Mouse (Mus musculus): ENCODE results near the gene Strada. TPM values are rescaled to one million over a fixed set of nuclear protein-coding genes. Genes with fewer than 3 reads are reported as not detected.
A peak's percentile ranks its signal among the peaks of the same experiment; 100 is the strongest.

Gene Strada
- total and polyA plus RNA-seq, 2 experiments from 2014 or later: 21.2 to 31.2 TPM

GRCm38 (mm10) chr11:106193371-106194154 lies 8.4 kb downstream of the Strada start:
- H3K36me3 ChIP-seq (ENCODE audit: insufficient read depth, low read length): peaks cover 8% of the 10 kb centered on the region
- H3K9me3 ChIP-seq (ENCODE audit: low read length): no peaks in the 10 kb centered on the region
- no peak for TF ChIP-seq CTCF (IDR thresholded peaks at IDR 0.05)
- peak; percentile 95 for ATAC-seq (ENCODE audit: low FRiP score)
- H3K4me3 ChIP-seq (ENCODE audit: low read depth, low read length): peak overlapping the region; percentile 75
- H3K4me1 ChIP-seq (ENCODE audit: insufficient read depth, low read length): no peaks in the 10 kb centered on the region
- peak overlapping the region; percentile 80 for H3K27ac ChIP-seq (ENCODE audit: low read depth, low read length)
- 1% methylated on average over 44 of the region's 44 CpGs for WGBS
- peak overlapping the region; percentile 73 for H3K9ac ChIP-seq (replicated peaks; ENCODE audit: low read length, poor library complexity, severe bottlenecking)
- H3K27me3 ChIP-seq (ENCODE audit: insufficient read depth, low read length): no peaks in the 10 kb centered on the region
- peak overlapping the region; percentile 74 for H3K4me2 ChIP-seq (ENCODE audit: low read depth, low read length, poor library complexity, severe bottlenecking)
- peak; percentile 96 for DNase-seq (ENCODE audit: low spot score)

- DNase-seq (ENCODE audit: low spot score): no peak
- Histone ChIP-seq H3K4me3 (ENCODE audit: low read depth, low read length) (peak overlapping the region; percentile 75), H3K27me3 (ENCODE audit: insufficient read depth, low read length) (no peaks in the 10 kb centered on the region), H3K27ac (ENCODE audit: low read depth, low read length) (peak overlapping the region; percentile 80), H3K4me2 (ENCODE audit: low read depth, low read length, poor library complexity, severe bottlenecking) (peak overlapping the region; percentile 74), H3K36me3 (ENCODE audit: insufficient read depth, low read length) (peaks cover under 1% of the 10 kb centered on the region; the same call in 1 of the 2 replicates), H3K9me3 (ENCODE audit: low read length) (no peaks in the 10 kb centered on the region), H3K4me1 (ENCODE audit: insufficient read depth, low read length) (no peaks in the 10 kb centered on the region), H3K9ac (replicated peaks; ENCODE audit: low read length, poor library complexity, severe bottlenecking) (peak overlapping the region; percentile 73)
- 14% methylated on average over 19 of the region's 19 CpGs for whole genome bisulfite sequencing
- ATAC-seq (ENCODE audit: low FRiP score): 0 out of 2 replicates have a peak, but pooled peaks have one; percentile 36
- TF ChIP-seq CTCF (IDR thresholded peaks at IDR 0.05): peak; percentile 40; the same call in 1 of the 2 replicates
Observed at GRCm38 (mm10) chr11:106192657-106193370, 9.2 kb downstream of the Strada start.

- Histone ChIP-seq H3K4me3 (ENCODE audit: low read depth, low read length) (peak overlapping the region; percentile 75), H3K27ac (ENCODE audit: low read depth, low read length) (no peak overlapping the region), H3K27me3 (ENCODE audit: insufficient read depth, low read length) (no peaks in the 10 kb centered on the region), H3K9me3 (ENCODE audit: low read length) (no peaks in the 10 kb centered on the region), H3K9ac (replicated peaks; ENCODE audit: low read length, poor library complexity, severe bottlenecking) (no peak overlapping the region), H3K4me2 (ENCODE audit: low read depth, low read length, poor library complexity, severe bottlenecking) (peak overlapping the region; percentile 74), H3K4me1 (ENCODE audit: insufficient read depth, low read length) (no peaks in the 10 kb centered on the region), H3K36me3 (ENCODE audit: insufficient read depth, low read length) (no peaks in the 10 kb centered on the region; the same call in 1 of the 2 replicates)
- no peak for DNase-seq (ENCODE audit: low spot score)
- WGBS: 88% methylated on average over 5 of the region's 5 CpGs
- no peak for TF ChIP-seq CTCF (IDR thresholded peaks at IDR 0.05)
- no peak for ATAC-seq (ENCODE audit: low FRiP score)
Observed at GRCm38 (mm10) chr11:106192241-106192640, 9.7 kb downstream of the Strada start.

GRCm38 (mm10) chr11:106191716-106192115 lies 10.3 kb downstream of the Strada start:
- no peaks in the 10 kb centered on the region; the same call in 1 of the 2 replicates for H3K36me3 ChIP-seq (ENCODE audit: insufficient read depth, low read length)
- no peak overlapping the region for H3K4me3 ChIP-seq (ENCODE audit: low read depth, low read length)
- H3K27me3 ChIP-seq (ENCODE audit: insufficient read depth, low read length): no peaks in the 10 kb centered on the region
- WGBS: 96% methylated on average over 3 of the region's 3 CpGs
- no peak overlapping the region for H3K27ac ChIP-seq (ENCODE audit: low read depth, low read length)
- ATAC-seq (ENCODE audit: low FRiP score) (no peak), DNase-seq (ENCODE audit: low spot score) (no peak)
- no peak overlapping the region for H3K4me2 ChIP-seq (ENCODE audit: low read depth, low read length, poor library complexity, severe bottlenecking)
- H3K9me3 ChIP-seq (ENCODE audit: low read length): no peaks in the 10 kb centered on the region
- no peak for TF ChIP-seq CTCF (IDR thresholded peaks at IDR 0.05)
- H3K4me1 ChIP-seq (ENCODE audit: insufficient read depth, low read length): no peaks in the 10 kb centered on the region
- no peak overlapping the region for H3K9ac ChIP-seq (replicated peaks; ENCODE audit: low read length, poor library complexity, severe bottlenecking)

- Histone ChIP-seq H3K9ac (replicated peaks; ENCODE audit: low read length, poor library complexity, severe bottlenecking) (no peak overlapping the region), H3K36me3 (ENCODE audit: insufficient read depth, low read length) (peaks cover 9% of the 10 kb centered on the region), H3K9me3 (ENCODE audit: low read length) (no peaks in the 10 kb centered on the region), H3K27ac (ENCODE audit: low read depth, low read length) (no peak overlapping the region), H3K4me3 (ENCODE audit: low read depth, low read length) (no peak overlapping the region), H3K4me2 (ENCODE audit: low read depth, low read length, poor library complexity, severe bottlenecking) (no peak overlapping the region), H3K4me1 (ENCODE audit: insufficient read depth, low read length) (no peaks in the 10 kb centered on the region), H3K27me3 (ENCODE audit: insufficient read depth, low read length) (no peaks in the 10 kb centered on the region)
- ATAC-seq (ENCODE audit: low FRiP score) (no peak), DNase-seq (ENCODE audit: low spot score) (no peak)
- TF ChIP-seq CTCF (IDR thresholded peaks at IDR 0.05): no peak
- WGBS: 98% methylated on average over 4 of the region's 4 CpGs
Observed at GRCm38 (mm10) chr11:106187326-106187725, 14.6 kb downstream of the Strada start.

- H3K9ac ChIP-seq (replicated peaks; ENCODE audit: low read length, poor library complexity, severe bottlenecking): no peak overlapping the region
- H3K4me3 ChIP-seq (ENCODE audit: low read depth, low read length): no peak overlapping the region
- no peaks in the 10 kb centered on the region for H3K4me1 ChIP-seq (ENCODE audit: insufficient read depth, low read length)
- H3K9me3 ChIP-seq (ENCODE audit: low read length): no peaks in the 10 kb centered on the region
- ATAC-seq (ENCODE audit: low FRiP score): no peak
- no peaks in the 10 kb centered on the region for H3K27me3 ChIP-seq (ENCODE audit: insufficient read depth, low read length)
- peaks cover 10% of the 10 kb centered on the region for H3K36me3 ChIP-seq (ENCODE audit: insufficient read depth, low read length)
- H3K4me2 ChIP-seq (ENCODE audit: low read depth, low read length, poor library complexity, severe bottlenecking): no peak overlapping the region
- WGBS: 96% methylated on average over 2 of the region's 2 CpGs
- DNase-seq (ENCODE audit: low spot score): no peak
- no peak for TF ChIP-seq CTCF (IDR thresholded peaks at IDR 0.05)
- H3K27ac ChIP-seq (ENCODE audit: low read depth, low read length): no peak overlapping the region
Observed at GRCm38 (mm10) chr11:106180449-106180801, 21.5 kb downstream of the Strada start.

Measured in midbrain, postnatal 0 days (tissue).